Mouse (Mus musculus): ENCODE results near the gene H2-Q4.
"Not testable (repeated sequence)": the region's sequence is repeated elsewhere in the genome, so short reads cannot be mapped to it uniquely, and the experiment has no call there.

GRCm38 (mm10) chr17:35432167-35432566 is 52.8 kb downstream of the H2-Q4 start:
- TF ChIP-seq POLR2A (IDR thresholded peaks at IDR 0.05; ENCODE audit: low read depth, low read length); CTCF (IDR thresholded peaks at IDR 0.05; ENCODE audit: extremely low read depth, insufficient read depth, insufficient read length, insufficient replicate concordance): not testable (repeated sequence)
